Mouse (Mus musculus): ENCODE measurements at regions not wholly inside any gene's neighbourhood (a gene's known extent, or its start where the extent isn't known, plus 50 kb on each side); places are given as distances from the start of the nearest gene placed in this dataset.

DNA sequence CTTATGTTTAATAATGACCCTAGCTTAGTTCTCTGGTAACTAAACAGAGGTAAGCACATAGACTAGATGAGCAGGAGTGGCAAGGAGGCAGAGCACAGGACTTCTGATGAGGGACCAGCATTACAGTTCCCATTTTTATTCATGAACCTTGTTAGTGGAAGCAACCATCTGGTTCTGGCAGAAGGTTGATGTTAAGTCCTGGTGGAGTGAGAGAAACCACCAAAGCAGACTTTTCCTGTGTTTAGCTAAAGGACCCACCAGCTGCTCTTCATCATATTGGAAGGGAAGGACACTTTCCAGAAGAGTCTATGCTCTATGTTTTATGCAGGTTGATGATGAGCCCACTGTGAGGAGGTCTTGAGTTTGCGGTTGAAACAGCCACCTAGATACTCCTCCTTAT, 194.9 kb upstream of the Xylt1 start:
- intact Hi-C loops (cut with DNase I) = no loop called here
- no peak for DNase-seq

DNA sequence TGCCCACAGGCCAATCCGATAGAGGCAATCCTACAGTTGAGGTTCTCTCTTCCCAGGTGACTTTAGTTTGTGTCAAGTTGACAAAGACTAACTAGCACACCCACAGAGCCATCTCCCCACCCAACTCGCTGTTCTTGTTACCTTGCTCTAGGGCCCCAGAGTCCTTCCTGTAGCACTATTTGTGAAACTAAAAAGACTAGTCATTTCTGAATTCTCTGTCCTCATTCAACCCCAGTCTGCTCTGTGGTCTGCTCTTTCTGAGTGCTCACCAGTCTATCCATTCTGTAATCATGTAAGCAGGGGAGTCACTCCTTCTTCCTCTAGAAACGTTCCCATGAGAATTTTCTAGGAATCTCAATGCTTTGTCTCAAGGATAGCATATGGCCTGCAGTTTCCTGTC, 184.2 kb upstream of the Xylt1 start:
- intact Hi-C loops (cut with DNase I) = no loop called here

DNA sequence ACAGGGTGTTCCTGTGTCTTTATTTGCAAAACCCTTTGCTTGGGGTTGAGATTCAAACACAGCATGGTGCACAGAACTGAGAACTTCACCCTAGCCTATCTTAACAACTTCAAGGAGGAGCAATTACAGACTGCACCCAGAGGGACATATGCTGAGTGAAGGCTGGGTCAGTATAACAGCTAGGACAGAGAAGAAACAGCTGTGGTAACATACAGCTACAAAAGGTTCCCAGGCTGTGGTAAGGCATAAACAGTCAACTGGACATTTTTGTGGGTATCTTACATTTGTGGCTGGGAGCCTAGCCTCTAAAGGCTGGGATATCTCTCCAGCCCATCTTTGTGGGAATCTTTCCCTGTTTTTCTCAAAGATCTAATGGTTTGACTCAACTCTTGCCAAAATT, 154.5 kb upstream of the Xylt1 start:
- DNase-seq = no peak
- intact Hi-C loops (cut with DNase I) = no loop called here

More for the DNA sequence above, 184.2 kb upstream of the Xylt1 start:
- no peak for DNase-seq

DNA sequence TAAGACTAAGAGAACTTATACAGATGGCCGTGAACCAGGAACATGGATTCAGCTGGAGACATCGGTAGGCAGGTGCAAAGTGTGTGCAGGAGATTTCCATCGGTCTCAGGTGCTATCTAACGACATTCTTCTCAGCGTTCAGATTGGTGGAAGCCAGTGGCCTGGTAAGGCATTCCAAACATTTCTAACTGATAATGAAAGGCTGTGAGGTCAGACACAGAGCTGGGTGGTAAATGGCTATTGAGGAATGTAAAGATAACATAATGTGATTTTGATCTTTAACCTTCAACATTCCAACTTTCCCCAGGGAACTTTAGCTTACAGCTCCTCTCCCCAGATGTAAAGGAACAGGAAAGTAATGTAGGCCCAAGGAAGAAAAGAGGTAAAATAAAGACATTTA, 151.2 kb upstream of the Xylt1 start:
- no peak for DNase-seq
- intact Hi-C loops (cut with DNase I) = no loop called here

DNA sequence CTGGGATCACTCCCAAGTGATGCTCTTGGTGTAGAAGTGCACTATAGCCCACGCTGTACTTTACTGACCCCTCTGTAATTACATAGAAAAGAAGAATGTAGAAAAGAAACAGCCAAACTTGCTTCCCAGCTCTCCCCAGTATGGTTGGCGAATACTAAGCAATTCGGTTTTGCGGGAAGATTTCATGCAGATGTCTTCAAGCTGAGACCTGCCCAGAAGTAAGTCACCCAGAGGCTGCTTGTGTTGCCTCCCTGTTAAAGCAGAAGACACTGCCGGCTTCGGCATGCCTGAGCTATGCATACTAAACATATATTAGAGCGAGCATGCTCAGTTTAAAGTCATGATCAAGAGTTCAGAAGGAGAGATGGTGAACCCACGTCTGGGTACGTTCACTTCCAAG, 124.0 kb upstream of the Xylt1 start:
- no peak for DNase-seq
- intact Hi-C loops (cut with DNase I) = no loop called here

DNA sequence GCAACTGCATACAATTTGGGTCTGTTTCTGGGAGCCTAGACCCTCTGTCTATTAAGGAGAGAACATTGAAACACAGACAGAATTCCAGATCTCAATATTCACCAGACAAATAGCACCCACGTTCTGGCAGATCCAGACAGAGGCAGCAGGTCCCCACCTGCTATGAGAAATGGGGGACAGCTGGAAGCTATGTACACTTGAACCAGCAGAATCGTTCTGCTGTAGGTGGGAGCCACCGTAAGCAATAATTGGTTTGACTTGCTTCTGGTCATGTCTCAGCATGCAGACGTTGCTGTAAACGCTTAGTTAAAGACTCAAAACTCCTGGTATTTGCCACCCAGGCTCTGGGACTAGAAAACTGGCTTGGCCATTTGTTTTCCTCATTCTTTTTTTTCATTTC, 122.2 kb upstream of the Xylt1 start:
- intact Hi-C loops (cut with DNase I) = no loop called here
- no peak for DNase-seq

DNA sequence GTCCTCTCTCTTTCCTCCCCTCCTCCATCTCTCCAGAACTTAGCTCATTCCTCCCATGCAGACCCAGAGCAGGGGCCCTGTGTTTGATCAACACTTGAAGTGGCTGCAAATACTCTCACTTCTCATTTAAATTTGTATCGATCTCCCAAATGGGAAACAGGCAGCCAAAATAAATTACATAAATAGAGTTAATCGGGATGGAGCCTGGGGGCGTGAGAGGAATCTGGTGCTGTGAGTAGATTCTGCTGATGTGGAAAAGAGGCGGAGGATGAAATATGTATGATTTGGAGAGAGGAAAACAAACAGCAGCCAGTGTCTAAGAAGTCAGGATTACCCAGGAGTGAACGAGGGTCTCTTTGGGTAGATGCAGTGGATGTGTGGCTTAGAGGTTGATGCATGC, 121.6 kb upstream of the Xylt1 start:
- intact Hi-C loops (cut with DNase I) = no loop called here
- DNase-seq = no peak

DNA sequence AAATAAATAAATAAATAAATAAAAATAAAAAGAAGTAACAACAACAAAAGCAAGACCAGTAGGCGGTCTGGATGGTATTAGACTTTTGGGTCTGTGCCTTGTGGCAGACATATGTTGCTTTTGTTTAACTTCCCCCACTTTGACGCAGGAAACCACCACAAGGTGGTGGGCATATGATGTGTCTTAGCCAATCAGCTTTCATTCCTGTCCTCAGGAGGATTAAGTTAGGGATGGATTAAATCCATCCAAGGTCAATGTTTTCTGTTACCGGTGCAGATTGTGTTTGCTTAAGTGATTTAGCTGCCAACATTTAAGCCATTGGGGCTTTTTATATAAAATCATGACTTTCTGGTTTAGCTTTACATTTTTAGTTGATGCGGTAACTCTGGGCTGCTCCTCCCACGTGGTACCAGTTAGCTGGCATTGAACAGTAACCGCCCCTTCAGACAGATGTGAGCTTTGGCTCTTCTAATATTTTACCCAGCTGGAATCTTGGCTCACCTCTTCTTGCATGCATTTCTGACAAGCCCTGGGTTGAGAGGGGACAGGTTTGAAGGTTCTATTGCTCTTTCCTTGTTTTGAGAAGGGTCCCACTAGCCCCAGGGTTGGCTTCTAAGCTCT, 121.0 kb upstream of the Xylt1 start:
- intact Hi-C loops (cut with DNase I) = no loop called here
- no peak for DNase-seq

DNA sequence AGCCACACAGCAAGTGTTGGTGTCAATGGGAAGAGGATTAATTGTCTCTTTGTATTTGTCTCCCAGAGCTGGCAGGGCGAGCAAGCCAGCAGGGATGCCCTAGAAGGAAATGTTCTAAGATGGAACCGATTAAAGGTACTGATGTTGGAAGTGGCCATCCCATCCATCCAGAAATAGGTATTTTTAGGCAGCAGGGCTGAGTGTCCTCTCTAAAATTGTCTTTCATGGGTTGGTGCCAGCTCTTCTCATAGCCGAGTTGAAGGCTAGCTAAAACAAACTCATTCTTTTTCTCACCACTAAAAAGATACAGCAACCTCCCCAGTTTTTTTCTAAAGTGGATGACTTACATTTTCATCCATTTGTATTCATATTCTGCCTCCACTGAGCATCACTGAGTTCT, 120.2 kb upstream of the Xylt1 start:
- intact Hi-C loops (cut with DNase I) = no loop called here
- no peak for DNase-seq

DNA sequence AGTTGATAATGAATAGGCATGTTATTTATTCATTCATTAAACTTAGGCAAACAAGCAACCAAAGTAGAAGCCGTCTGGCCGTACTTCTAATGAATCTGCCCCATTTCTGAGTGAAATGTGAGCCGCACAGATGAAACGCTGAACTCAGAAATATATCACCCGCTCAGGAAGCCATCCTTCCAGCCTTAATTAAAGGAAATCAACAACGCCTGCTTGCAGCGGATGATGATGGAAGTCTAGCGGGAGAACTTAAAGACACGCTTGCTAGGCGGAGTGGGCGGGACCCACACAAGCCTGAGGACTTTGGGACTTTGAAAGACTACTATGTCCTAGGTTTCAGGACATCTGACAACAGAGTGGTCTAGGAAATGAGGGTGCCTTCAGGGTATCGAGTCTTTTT, 117.7 kb upstream of the Xylt1 start:
- intact Hi-C loops (cut with DNase I) = no loop called here

DNA sequence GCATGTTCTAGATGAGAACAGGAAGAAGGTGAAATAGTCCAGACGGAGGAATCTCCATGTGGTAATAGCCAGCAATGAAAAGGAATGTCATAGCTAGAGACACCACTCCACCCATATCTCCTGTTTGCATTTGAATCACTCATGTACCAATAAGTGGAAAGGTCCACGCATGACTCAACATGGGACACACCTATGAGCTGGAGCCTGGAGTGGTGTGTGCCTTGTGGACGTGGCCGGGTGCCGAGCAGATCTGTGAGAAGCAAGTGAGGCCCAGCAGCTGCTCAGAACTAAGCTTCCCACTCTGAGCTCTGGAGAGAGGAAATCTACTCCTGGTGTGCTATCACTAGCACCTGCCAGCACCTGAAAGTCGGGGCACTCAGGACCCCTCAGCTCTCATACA, 116.4 kb upstream of the Xylt1 start:
- intact Hi-C loops (cut with DNase I) = no loop called here
- no peak for DNase-seq

More for the DNA sequence above, 117.7 kb upstream of the Xylt1 start:
- no peak for DNase-seq

DNA sequence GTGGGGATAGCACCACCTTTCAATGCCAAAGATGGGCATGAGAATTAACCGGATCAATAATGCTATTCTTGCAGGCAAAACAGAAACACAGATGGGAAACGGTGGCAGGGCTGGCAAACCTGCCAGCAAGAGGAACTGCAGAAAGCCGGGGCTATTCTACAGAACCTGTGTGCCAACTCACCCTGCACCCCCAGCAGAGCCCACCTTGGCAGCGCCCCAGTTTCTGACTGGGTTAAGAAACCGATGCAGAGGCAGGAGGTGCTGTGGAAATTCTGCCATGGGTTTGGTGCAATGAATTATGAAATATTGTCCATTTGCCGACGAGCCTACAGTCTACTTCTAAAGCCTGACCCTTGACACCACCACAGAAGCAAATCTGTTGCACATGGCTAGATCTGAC, 112.7 kb upstream of the Xylt1 start:
- intact Hi-C loops (cut with DNase I) = no loop called here
- DNase-seq = no peak

DNA sequence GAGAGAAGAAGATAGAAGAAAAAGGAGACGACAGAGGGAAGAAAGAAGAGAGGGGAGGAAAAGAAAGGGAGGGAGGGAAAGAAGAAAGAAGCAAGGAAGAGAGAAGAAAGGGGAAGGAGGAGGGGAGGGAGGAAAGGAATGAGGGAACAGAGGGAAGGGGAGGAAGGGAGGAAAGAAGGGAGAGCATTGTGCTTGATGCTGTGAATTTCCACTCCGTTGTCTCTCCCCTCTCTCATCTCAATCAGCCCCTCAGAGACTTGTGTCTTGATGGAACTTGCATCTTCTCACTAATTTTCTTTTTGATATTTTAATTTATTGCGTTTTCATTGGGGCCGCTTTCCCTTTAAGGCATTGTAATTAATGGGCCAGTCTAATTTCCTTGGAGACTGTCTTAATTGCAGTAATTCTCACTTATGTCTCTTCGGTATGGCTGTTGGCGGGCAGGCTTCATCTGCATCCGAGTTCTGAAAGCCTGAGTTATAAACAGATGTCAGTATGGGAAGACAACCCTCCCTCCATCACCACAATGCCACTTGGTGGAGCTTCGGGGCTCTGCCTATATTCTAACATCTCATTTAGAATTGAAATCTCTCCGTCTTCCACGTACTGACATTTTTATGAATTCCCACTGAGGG, 111.4 kb upstream of the Xylt1 start:
- intact Hi-C loops (cut with DNase I) = no loop called here
- DNase-seq = no peak

DNA sequence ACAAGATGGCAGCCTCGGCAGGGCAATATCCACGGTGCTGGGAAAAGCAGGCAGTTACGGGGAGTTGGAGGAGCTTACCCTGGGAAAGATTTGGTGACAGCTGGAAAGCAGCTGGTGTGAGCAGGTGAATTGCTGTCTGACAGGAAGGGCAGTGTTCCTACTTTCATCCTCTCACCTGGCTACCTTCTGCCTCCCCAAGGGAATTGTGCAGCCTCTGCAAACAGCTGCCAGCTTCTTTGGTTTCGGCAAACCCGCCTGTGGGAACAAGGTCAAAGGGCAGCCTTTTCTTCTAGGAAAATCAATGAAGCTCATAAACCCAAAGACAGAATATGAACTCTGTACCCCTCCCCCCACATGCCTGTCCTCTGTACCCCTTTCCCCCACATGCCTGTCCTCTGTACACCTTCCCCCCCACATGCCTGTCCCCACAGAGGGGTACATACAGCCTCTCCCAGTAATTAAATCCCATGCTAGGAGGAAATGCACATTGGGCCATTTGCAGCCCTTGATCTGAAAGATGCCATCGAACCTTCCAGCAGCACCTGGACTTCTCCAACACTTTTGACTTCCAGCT, 102.3 kb upstream of the Xylt1 start:
- DNase-seq = no peak
- intact Hi-C loops (cut with DNase I) = no loop called here

DNA sequence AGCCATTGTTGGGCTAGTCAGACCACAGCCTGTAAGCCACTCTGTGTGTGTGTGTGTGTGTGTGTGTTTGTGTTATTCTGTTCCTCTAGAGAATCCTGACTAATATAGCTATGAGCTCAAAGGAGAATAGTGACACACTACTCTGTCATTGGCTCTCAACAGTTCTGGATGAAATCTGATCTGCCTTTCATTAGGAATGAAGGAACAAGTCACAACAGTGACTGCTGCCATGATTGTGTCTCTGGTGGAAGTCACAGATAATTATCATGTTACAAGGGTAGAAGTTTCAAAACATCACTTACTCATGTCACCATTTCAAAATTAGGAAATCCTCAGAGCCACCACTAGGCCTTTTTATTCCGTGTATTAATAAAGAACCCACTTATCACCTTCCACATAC, 98.6 kb upstream of the Xylt1 start:
- intact Hi-C loops (cut with DNase I) = no loop called here
- no peak for DNase-seq

DNA sequence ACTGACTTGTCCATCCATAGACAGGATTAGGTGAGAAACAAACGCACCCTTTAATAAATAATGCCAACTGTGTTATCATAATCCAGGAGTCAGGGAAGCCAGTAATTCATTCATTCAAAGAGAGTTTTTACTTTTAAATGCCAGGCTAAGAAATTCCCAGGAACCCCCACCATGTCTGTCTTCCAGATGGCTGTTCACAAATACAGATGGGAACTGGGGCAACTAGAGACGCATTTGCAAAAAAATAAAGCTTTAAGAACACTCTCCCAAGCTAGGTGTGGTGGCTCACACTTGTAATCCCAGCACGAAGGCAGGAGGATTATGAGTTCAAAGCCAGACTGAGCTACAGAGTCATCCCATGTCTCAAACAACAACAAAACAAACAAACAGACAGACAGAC, 95.6 kb upstream of the Xylt1 start:
- no peak for DNase-seq
- intact Hi-C loops (cut with DNase I) = no loop called here

DNA sequence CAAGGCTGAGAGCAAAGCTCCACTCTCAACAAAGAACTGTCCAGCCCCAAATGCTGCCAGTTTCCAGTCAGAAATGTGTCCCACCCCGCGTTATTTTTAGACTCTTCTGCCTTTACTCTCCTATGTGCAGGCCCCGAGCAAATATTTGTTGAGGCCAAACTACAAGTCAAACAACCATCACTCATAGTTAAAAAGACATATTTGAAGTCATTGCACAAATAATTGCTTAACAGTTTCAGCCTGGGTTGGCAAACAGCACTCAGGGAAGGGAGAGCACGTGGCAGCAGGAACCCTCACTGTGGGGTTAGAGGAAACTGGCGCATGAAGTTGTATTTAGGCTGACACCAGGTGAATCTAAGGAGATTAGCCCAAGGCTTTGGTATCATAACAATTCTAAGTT, 94.8 kb upstream of the Xylt1 start:
- intact Hi-C loops (cut with DNase I) = no loop called here

DNA sequence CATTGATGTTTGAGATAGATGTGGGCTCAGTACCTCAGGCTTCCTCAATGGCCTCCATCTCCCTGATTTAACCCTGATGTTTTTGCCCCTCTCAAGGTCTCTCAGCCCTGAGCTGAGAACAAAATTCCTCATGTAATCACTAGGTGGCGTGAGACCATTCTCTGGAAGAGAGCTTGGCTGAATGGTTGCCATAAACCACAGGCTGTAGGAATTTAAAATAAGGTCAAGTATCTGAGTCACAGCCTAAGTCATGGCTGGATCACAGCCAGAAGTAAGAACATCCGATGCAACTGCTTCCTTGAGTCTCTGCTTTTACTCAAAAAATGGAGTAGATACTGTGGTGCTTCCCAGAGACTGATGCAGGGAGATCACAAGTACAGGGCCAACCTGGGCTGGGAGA, 77.1 kb upstream of the Xylt1 start:
- DNase-seq = peak; percentile 25 to 54
- intact Hi-C loops (cut with DNase I) = loop anchor here (5.0 kb wide), 1 partner anchor 74 kb away; no protein-coding TSS in a partner anchor

More for the DNA sequence above, 94.8 kb upstream of the Xylt1 start:
- no peak for DNase-seq

DNA sequence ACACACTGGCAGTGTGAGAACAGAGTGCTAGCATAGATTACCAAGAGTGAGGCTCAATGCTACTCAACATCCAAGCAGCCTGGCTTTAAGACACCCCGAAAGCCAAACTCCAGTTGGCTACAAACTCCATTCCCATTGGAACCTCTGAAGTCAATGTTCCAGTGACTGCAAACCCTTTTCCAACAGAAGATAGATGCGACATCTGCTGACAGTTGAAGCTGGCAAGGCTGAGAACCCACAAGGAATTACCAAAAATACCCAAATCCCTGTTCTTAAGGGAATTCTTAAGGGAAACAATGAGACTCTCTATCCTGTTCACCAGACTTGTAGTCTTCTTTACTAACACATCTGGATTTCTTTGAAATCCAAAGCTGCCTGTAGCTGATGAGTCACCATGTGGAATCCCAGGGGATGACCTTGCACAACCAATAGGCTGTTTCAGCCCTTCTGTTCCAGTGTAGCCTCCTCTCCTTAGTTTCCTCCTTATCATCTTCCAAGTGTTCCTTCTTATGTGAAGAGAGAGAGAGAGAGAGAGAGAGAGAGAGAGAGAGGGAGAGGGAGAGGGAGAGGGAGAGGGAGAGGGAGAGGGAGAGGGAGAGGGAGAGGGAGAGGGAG, 70.1 kb upstream of the Xylt1 start:
- intact Hi-C loops (cut with DNase I) = no loop called here
- peak; percentile 53 to 68 for DNase-seq

DNA sequence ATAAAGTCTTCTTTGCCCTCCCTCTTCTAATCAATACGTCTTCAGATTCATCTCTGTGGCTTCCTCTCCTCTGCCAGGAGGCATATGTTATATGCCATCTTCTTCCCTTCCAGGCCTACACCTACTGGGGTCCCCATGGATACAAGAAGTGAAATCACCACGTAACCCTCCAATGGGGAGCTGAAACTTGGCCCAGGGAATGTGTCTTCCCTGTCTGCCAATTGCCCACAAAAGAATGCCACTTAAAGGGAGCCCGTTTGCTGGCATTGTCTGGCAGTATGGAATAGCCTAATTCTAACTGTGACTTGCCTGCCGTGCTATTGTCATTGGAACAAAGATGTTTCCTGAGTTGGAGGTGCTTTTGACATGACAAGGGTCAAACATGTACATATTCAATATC, 69.5 kb upstream of the Xylt1 start:
- intact Hi-C loops (cut with DNase I) = no loop called here
- no peak for DNase-seq

DNA sequence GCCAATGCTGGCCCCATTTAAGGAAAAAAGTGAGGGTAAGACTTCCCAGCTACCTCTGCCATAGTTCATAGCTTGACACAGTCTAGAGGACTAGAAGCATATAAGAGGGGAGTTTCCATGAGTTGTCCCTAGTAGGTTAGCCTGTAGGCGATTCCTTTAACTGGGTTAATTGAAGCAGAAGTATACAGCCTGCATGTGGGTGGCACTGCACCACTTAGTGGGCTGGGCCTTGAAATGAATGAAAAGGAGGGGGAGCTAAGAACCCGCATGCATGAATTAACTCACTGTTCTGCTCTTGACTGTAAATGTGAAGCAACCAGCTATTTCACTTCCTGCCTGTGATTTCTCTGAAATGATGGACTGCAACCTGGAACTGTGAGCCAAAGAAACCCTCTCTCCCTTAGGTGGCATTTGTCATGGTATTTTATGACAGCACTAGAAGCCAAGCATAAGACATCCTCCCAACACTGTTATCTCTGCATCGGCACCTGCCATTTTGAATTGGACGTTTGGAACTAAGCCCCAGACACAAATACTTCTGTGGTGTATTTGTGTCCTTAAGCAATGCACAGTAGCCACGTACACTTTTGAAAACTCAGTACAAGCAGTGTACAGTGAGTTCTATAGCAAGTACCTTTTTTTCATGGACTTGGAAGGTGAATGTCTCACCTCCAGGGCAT, 64.5 kb upstream of the Xylt1 start:
- intact Hi-C loops (cut with DNase I) = no loop called here
- DNase-seq = no peak

Data from heart, postnatal 14 days (tissue).